ENCODE assay signal across 8 mouse cellular contexts in the genomic region with DNA sequence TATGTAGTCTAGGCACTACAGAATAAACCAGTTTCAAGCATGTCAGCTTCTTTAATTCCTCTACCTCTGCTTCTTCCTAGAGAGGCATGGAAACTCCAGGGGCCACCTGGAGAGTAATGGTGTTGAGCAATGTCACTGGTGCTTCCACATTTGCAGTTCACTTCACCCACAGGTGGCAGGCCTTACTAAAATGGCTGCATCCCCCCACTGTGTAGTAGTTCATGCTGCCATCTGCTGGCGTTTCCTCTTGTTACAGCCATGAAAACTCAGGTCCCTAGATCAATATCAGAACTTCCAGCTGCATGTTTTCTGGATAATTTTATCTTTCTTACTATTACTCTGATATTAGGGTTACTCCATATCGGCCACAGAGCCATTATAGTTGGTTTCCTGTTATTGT.
DNase-seq lines count a peak whose midpoint lies in the region; ATAC-seq and TF ChIP-seq lines count a peak whose summit lies in the region.

No protein-coding gene starts in this region.

- H3K27me3 ChIP-seq in heart, embryonic 12.5 days (replicated peaks): no peaks in the 10 kb centered on the region
- no peaks in the 10 kb centered on the region for H3K27me3 ChIP-seq in midbrain, postnatal 0 days (ENCODE audit: insufficient read depth, low read length)

- H3K9me3 ChIP-seq in heart, embryonic 12.5 days (replicated peaks): no peaks in the 10 kb centered on the region
- H3K9me3 ChIP-seq in midbrain, postnatal 0 days (ENCODE audit: low read length): no peaks in the 10 kb centered on the region

- H3K36me3 ChIP-seq in heart, embryonic 12.5 days: no peaks in the 10 kb centered on the region
- no peaks in the 10 kb centered on the region for H3K36me3 ChIP-seq in midbrain, postnatal 0 days (ENCODE audit: insufficient read depth, low read length)

- 15% methylated on average over 2 of the region's 2 CpGs for WGBS in heart, embryonic 12.5 days
- 11% methylated on average over 2 of the region's 2 CpGs for WGBS in midbrain, postnatal 0 days

- peak; percentile 9 to 59 for DNase-seq in heart, postnatal 10 days
- DNase-seq in adrenal gland, adult 8-10 months: peak; percentile 10
- peak; percentile 34 for DNase-seq in embryo, embryonic 9.5 days (ENCODE audit: extremely low spot score)
- DNase-seq in induced T-regulatory cell, adult 2 months (ENCODE audit: low read depth): peak; percentile 16
- DNase-seq in left cerebral cortex, postnatal 14 days (ENCODE audit: low spot score in 2 of 2): peak; percentile 19 to 45
- peak; percentile 67 for DNase-seq in midbrain, postnatal 0 days (ENCODE audit: low spot score)
- peak; percentile 6 for DNase-seq in thymus, postnatal 14 days

- intact Hi-C loops in heart, postnatal 10 days (cut with DNase I): loop anchor here (1.0 to 10.0 kb wide), 4 partner anchors 297 to 795 kb away; no protein-coding TSS in a partner anchor
- intact Hi-C loops in left cerebral cortex, postnatal 14 days (cut with DNase I): loop anchor here (10.0 kb wide), 1 partner anchor 453 kb away; no protein-coding TSS in a partner anchor

- no peak overlapping the region for H3K4me3 ChIP-seq in heart, embryonic 12.5 days
- H3K4me3 ChIP-seq in midbrain, postnatal 0 days (ENCODE audit: low read depth, low read length): no peak overlapping the region

- H3K27ac ChIP-seq in heart, embryonic 12.5 days (ENCODE audit: poor library complexity, severe bottlenecking): no peak overlapping the region
- H3K27ac ChIP-seq in midbrain, postnatal 0 days (ENCODE audit: low read depth, low read length): no peak overlapping the region

- no peaks in the 10 kb centered on the region for H3K4me1 ChIP-seq in heart, embryonic 12.5 days (replicated peaks)
- H3K4me1 ChIP-seq in midbrain, postnatal 0 days (ENCODE audit: insufficient read depth, low read length): no peaks in the 10 kb centered on the region

- ATAC-seq in heart, embryonic 12.5 days (ENCODE audit: insufficient number of reproducible peaks, low FRiP score): no peak
- ATAC-seq in midbrain, postnatal 0 days (ENCODE audit: low FRiP score): no peak

- peak; percentile 78 for TF ChIP-seq CTCF in midbrain, postnatal 0 days (IDR thresholded peaks at IDR 0.05)

- no peak overlapping the region for H3K9ac ChIP-seq in heart, embryonic 12.5 days
- H3K9ac ChIP-seq in midbrain, postnatal 0 days (replicated peaks; ENCODE audit: low read length, poor library complexity, severe bottlenecking): no peak overlapping the region

- no peak overlapping the region for H3K4me2 ChIP-seq in heart, embryonic 12.5 days
- H3K4me2 ChIP-seq in midbrain, postnatal 0 days (ENCODE audit: low read depth, low read length, poor library complexity, severe bottlenecking): no peak overlapping the region

Comparison
In these comparisons a context has a peak if more than half of its experiments do, and no peak if none do; other contexts are left out.
1. DNase-seq: peak in every context shown above with its lines; median percentile 67 in midbrain, postnatal 0 days; 34 in heart, postnatal 10 days; 34 in embryo, embryonic 9.5 days; 32 in left cerebral cortex, postnatal 14 days; 16 in induced T-regulatory cell, adult 2 months; 10 in adrenal gland, adult 8-10 months; 6 in thymus, postnatal 14 days.